Mouse (Mus musculus) bone marrow macrophage, adult 2 months (primary cell): Measurements from ENCODE around the gene Hamp2.

Source experiments
- CTCF ChIP-seq: IDR thresholded peaks from 2 replicates; pipeline ENCODE4 v1.5.1; 2012; ENCODE audit warnings: low read depth, mild to moderate bottlenecking, low read length, moderate library complexity
- POLR2A ChIP-seq: IDR thresholded peaks from 2 replicates; pipeline ENCODE4 v1.6.1; 2012; ENCODE audit warnings: mild to moderate bottlenecking, low read depth, low read length, borderline replicate concordance

- TF ChIP-seq CTCF, result no peak
- TF ChIP-seq POLR2A, result no peak
Measured at GRCm38 (mm10) chr7:30886852-30887251, 37.6 kb downstream of the Hamp2 start.
